Mouse (Mus musculus) embryonic fibroblast, embryonic 13.5 days (primary cell): ENCODE measurements around the gene 1700030J22Rik. TPM values are rescaled to one million over a fixed set of nuclear protein-coding genes. Genes with fewer than 3 reads are reported as not detected.
A peak's percentile ranks its signal among the peaks of the same experiment; 100 is the strongest.

Experiments
- H3K27ac ChIP-seq: 2 replicates; pipeline ENCODE4 v1.5.1; 2012; ENCODE audit warnings: low read length, control low read depth, inconsistent platforms; ENCODE audit not compliant: insufficient read depth
- H3K4me1 ChIP-seq: 2 replicates; pipeline ENCODE4 v1.6.1; 2011; ENCODE audit warnings: low read length; ENCODE audit not compliant: control insufficient read depth, insufficient read depth
- H3K4me3 ChIP-seq: 2 replicates; pipeline ENCODE4 v1.5.1; 2011; ENCODE audit warnings: mild to moderate bottlenecking, control low read depth, low read length; ENCODE audit not compliant: insufficient read depth
- CTCF ChIP-seq: IDR thresholded peaks from 2 replicates; pipeline ENCODE4 v1.5.1; 2011; ENCODE audit warnings: mild to moderate bottlenecking, control low read depth, low read length, moderate library complexity, borderline replicate concordance; ENCODE audit not compliant: insufficient read depth
- POLR2A ChIP-seq: IDR thresholded peaks from 2 replicates; pipeline ENCODE4 v1.6.1; 2011; ENCODE audit warnings: low read depth, mild to moderate bottlenecking, control low read depth, low read length, moderate library complexity
- polyA plus RNA-seq: library from polyadenylated mRNA; stranded (reverse); fragments of >200 nt; gene quantifications from 2 replicates; pipeline ENCODE4 v1.2.4, GENCODE M21; 2011; ENCODE audit warnings: low read depth; ENCODE audit not compliant: missing spikeins, insufficient read length

1700030J22Rik gene
- polyA plus RNA-seq, 1 experiment: 0.61 TPM

- Histone ChIP-seq H3K27ac (no peak overlapping the region), H3K4me3 (peak overlapping the region; percentile 75), H3K4me1 (peaks cover 5% of the 10 kb centered on the region; the same call in 1 of the 2 replicates)
- TF ChIP-seq POLR2A (no peak), CTCF (no peak)
Measured at GRCm38 (mm10) chr8:116943555-116944384, 35.0 kb downstream of the 1700030J22Rik start.

GRCm38 (mm10) chr8:116943161-116943554 lies 35.6 kb downstream of the 1700030J22Rik start, which contains the start of gene Atmin:
Gene Atmin, plus strand, starts transcription at chr8:116943393.
- H3K4me3 ChIP-seq: peak within 1 kb of the TSS; percentile 75
- H3K27ac ChIP-seq: no peak within 1 kb of the TSS
- peaks cover 5% of the 10 kb centered on the region; the same call in 1 of the 2 replicates for H3K4me1 ChIP-seq
- peak; percentile 57; the same call in 1 of the 2 replicates for TF ChIP-seq POLR2A
- TF ChIP-seq CTCF: peak; percentile 33; the same call in 1 of the 2 replicates

- Histone ChIP-seq H3K4me1 (peaks cover 5% of the 10 kb centered on the region; the same call in 1 of the 2 replicates), H3K27ac (no peak overlapping the region), H3K4me3 (no peak overlapping the region)
- TF ChIP-seq POLR2A (no peak), CTCF (no peak)
Measured at GRCm38 (mm10) chr8:116942284-116943058, 36.3 kb downstream of the 1700030J22Rik start.

- Histone ChIP-seq H3K4me3 (no peak overlapping the region), H3K27ac (no peak overlapping the region), H3K4me1 (no peaks in the 10 kb centered on the region)
- no peak for TF ChIP-seq POLR2A
- TF ChIP-seq CTCF: no peak
Measured at GRCm38 (mm10) chr8:116935506-116935905, 43.3 kb downstream of the 1700030J22Rik start.

- Histone ChIP-seq H3K4me1 (no peaks in the 10 kb centered on the region), H3K4me3 (no peak overlapping the region), H3K27ac (no peak overlapping the region)
- no peak for TF ChIP-seq POLR2A
- TF ChIP-seq CTCF: no peak
Measured at GRCm38 (mm10) chr8:116934976-116935375, 43.8 kb downstream of the 1700030J22Rik start.

GRCm38 (mm10) chr8:116928588-116928987 lies 50.2 kb downstream of the 1700030J22Rik start:
- TF ChIP-seq CTCF (no peak), POLR2A (no peak)
- no peak overlapping the region for H3K4me3 ChIP-seq
- no peak overlapping the region for H3K27ac ChIP-seq
- H3K4me1 ChIP-seq: no peaks in the 10 kb centered on the region

DNA sequence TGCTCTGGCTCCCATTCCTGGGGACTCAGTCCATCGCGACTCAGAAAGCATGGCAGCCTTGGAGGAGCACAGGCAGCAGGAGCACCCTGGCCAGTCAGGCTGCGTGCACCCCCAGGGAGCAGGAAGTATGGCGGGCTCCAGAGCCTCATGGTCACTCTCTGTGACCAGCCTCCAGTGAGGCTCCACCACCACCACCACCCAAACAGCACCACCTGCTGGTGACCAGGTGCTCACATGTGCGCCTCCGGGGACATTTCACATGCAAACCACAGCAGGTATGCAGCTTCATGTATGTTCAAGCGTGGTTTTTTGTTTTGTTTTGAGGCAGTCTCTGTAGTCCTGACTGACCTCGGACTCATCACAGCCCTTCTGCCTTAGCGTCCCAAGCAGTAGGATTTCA lies 50.9 kb downstream of the 1700030J22Rik start:
- TF ChIP-seq CTCF (peak; percentile 60; the same call in 1 of the 2 replicates), POLR2A (no peak)

DNA sequence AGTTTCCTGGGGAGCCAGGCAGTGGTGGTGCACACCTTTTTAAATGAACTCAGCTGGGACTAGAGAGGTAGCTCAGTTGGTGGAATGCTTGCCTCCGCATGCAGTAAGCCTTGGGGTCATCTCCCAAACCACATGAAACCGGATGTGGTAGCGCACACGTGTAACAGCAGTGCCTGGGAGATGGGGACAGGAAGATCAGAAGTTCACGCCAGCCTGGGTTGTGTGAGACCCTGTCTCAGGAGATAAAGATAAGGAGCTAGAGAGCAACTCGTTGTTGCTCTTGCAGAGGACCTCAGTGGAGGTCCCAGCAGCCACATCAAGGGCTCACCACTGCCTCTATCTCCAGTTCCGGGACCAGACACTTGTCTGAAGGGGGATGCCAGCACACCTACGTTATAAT lies 55.2 kb downstream of the 1700030J22Rik start:
- H3K4me3 ChIP-seq: no peak overlapping the region
- H3K27ac ChIP-seq: no peak overlapping the region
- no peaks in the 10 kb centered on the region; the same call in 1 of the 2 replicates for H3K4me1 ChIP-seq
- TF ChIP-seq POLR2A: no peak
- no peak for TF ChIP-seq CTCF

More for the DNA sequence above, 50.9 kb downstream of the 1700030J22Rik start:
- Histone ChIP-seq H3K27ac (no peak overlapping the region), H3K4me3 (no peak overlapping the region), H3K4me1 (no peaks in the 10 kb centered on the region)

DNA sequence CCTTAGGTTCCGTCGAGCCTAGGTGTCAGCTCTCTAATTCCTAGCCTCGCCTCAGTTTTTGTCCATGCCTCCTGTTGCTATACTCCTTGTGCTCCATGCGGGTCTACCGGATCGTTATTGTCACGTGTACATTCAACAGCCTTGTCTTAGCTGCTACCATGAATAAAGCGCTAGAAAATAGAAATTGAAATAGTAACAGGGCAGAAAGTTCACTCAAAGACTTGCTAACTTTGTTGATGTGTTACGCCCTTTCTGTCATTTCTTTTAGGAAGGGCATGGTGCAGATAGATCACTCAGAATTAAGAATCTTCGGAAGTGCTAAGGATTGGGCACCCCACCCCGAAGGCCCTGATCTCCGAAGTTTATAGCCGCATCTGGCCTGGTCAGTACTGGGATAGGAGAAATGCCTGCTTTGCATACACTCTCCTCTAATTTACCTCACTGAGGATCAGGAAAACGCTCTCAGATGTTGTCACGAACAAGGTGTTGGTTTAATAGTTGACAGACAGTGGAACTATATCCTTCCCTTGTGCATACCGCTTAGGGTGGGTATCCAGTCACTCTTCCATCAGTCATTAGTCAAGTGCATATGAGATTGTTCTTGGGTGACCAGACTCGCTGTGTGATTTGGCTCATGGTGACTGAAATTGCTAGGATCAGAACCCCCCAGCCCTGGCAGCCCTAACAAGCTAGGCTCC lies 56.5 kb downstream of the 1700030J22Rik start:
- Histone ChIP-seq H3K27ac (peak overlapping the region; percentile 16; the same call in 1 of the 2 replicates), H3K4me3 (peak overlapping the region; percentile 70), H3K4me1 (no peaks in the 10 kb centered on the region; the same call in 1 of the 2 replicates)
- TF ChIP-seq CTCF: no peak
- 0 out of 2 replicates have a peak, but pooled peaks have one; percentile 17 for TF ChIP-seq POLR2A
